Mouse (Mus musculus) forebrain, embryonic 12.5 days (tissue): ENCODE measurements around the gene Gm17087. TPM values are rescaled to one million over a fixed set of nuclear protein-coding genes. Genes with fewer than 3 reads are reported as not detected.

Source experiments
- ATAC-seq: fragments of 200-750 bp; cut with Nextera tagmentation; 2 replicates; pipeline ENCODE4 v1.8.0; 2017; ENCODE audit warnings: moderate TSS enrichment; ENCODE audit not compliant: low FRiP score
- H3K27ac ChIP-seq: fragments of 300-500 bp; sonication (generic); 2 replicates; pipeline ENCODE4 v1.5.1; 2016; ENCODE audit warnings: mild to moderate bottlenecking
- H3K27me3 ChIP-seq: fragments of 300-500 bp; sonication (generic); 2 replicates; pipeline ENCODE4 v1.6.1; 2016; ENCODE audit warnings: mild to moderate bottlenecking
- H3K36me3 ChIP-seq: fragments of 300-500 bp; sonication (generic); replicated peaks from 2 replicates; pipeline ENCODE4 v1.6.1; 2016; ENCODE audit warnings: mild to moderate bottlenecking
- H3K4me1 ChIP-seq: fragments of 300-500 bp; sonication (generic); 2 replicates; pipeline ENCODE4 v1.6.1; 2016
- H3K4me2 ChIP-seq: fragments of 300-500 bp; sonication (generic); 2 replicates; pipeline ENCODE4 v1.6.1; 2016; ENCODE audit warnings: mild to moderate bottlenecking, moderate library complexity
- H3K4me3 ChIP-seq: fragments of 300-500 bp; sonication (generic); replicated peaks from 2 replicates; pipeline ENCODE4 v1.5.1; 2016; ENCODE audit warnings: mild to moderate bottlenecking
- H3K9ac ChIP-seq: fragments of 300-500 bp; sonication (generic); 2 replicates; pipeline ENCODE4 v1.6.1; 2016; ENCODE audit warnings: mild to moderate bottlenecking
- H3K9me3 ChIP-seq: fragments of 300-500 bp; sonication (generic); 2 replicates; pipeline ENCODE4 v1.6.1; 2016
- WGBS: fragments of 180-500 bp; shearing (Covaris S2); methylation state at CpG from one replicate; pipeline ENCODE4 v1.1.7; 2016; 5-methylcytosine and 5-hydroxymethylcytosine counted together
- polyA plus RNA-seq: library from polyadenylated mRNA; unstranded; fragments of >200 nt; fragmentation: Nextera tagmentation; extraction: Ambion mirVana; gene quantifications from 2 replicates; pipeline ENCODE4 v1.2.1, GENCODE M21; 2016

Gene Gm17087
- polyA plus RNA-seq, 1 experiment from 2014 or later: not detected

- no peak overlapping the region for H3K9ac ChIP-seq
- H3K27ac ChIP-seq: no peak overlapping the region
- H3K9me3 ChIP-seq: peaks cover 3% of the 10 kb centered on the region; the same call in 1 of the 2 replicates
- WGBS: 86% methylated on average over 6 of the region's 6 CpGs
- no peaks in the 10 kb centered on the region for H3K36me3 ChIP-seq
- ATAC-seq: no peak
- no peak overlapping the region for H3K4me3 ChIP-seq
- H3K4me1 ChIP-seq: no peaks in the 10 kb centered on the region
- H3K27me3 ChIP-seq: 0 out of 2 replicates have a peak, but pooled peaks cover 2% of the 10 kb centered on the region
- H3K4me2 ChIP-seq: no peak overlapping the region
Measured at GRCm38 (mm10) chr17:8536522-8536921, 30.2 kb downstream of the Gm17087 start.

DNA sequence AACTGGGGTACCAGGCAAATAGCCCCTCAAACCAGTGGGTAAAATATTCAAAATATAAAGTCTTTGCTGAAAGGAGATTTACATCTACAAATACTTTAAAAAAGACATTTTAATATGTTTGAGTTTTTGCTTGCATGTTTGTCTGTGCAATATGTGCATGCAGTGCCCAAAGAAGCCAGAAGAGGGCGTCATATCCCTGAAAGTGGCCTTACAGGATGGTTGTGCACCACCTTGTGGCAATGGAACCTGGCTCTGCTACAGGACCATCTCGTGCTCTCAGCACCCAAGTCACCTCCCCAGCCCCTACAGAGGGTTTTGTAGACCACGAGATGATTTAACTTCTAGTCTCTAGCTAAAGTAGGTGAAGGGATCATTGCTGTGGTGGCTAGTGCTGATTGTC is 32.9 kb downstream of the Gm17087 start:
- no peak overlapping the region for H3K4me3 ChIP-seq
- ATAC-seq: no peak
- H3K27ac ChIP-seq: no peak overlapping the region
- no peak overlapping the region for H3K9ac ChIP-seq
- H3K27me3 ChIP-seq: 0 out of 2 replicates have a peak, but pooled peaks cover 2% of the 10 kb centered on the region
- H3K9me3 ChIP-seq: peaks cover 3% of the 10 kb centered on the region; the same call in 1 of the 2 replicates
- no peaks in the 10 kb centered on the region for H3K36me3 ChIP-seq
- WGBS: 45% methylated on average over 3 of the region's 3 CpGs
- H3K4me2 ChIP-seq: no peak overlapping the region
- no peaks in the 10 kb centered on the region for H3K4me1 ChIP-seq

DNA sequence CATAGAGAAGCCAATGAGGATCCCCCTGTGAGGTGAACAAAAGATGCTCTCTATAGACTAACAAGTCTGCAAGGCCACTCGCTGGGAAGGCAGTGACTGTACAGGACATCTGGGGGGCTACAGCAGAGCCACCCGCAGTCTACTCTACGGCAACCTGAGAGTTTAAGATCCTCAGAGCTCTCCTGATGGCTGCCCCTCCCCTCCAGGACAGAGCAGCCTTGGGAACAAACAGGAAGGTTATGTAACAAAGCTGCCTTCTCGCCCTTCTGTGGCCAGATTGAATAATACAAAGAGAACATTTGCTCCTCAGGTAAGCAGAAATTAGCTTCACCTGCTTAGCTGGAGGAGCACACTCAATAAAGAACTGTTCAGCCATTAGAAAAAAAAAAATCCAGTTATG is 34.1 kb downstream of the Gm17087 start:
- WGBS: 64% methylated on average over 4 of the region's 4 CpGs

GRCm38 (mm10) chr17:8528641-8529040 is 38.1 kb downstream of the Gm17087 start:
- WGBS: 85% methylated on average over 3 of the region's 3 CpGs
- no peak overlapping the region for H3K27ac ChIP-seq
- H3K4me2 ChIP-seq: no peak overlapping the region
- H3K9ac ChIP-seq: no peak overlapping the region
- H3K27me3 ChIP-seq: peaks cover 48% of the 10 kb centered on the region
- no peak for ATAC-seq
- no peak overlapping the region for H3K4me3 ChIP-seq
- H3K36me3 ChIP-seq: no peaks in the 10 kb centered on the region
- peaks cover 20% of the 10 kb centered on the region for H3K4me1 ChIP-seq
- no peaks in the 10 kb centered on the region for H3K9me3 ChIP-seq

More for the DNA sequence above, 34.1 kb downstream of the Gm17087 start:
- H3K4me3 ChIP-seq: no peak overlapping the region
- ATAC-seq: no peak
- no peaks in the 10 kb centered on the region for H3K36me3 ChIP-seq
- H3K4me2 ChIP-seq: no peak overlapping the region
- peaks cover 13% of the 10 kb centered on the region; the same call in 1 of the 2 replicates for H3K27me3 ChIP-seq
- H3K9me3 ChIP-seq: peaks cover 3% of the 10 kb centered on the region; the same call in 1 of the 2 replicates
- no peak overlapping the region for H3K27ac ChIP-seq
- no peak overlapping the region for H3K9ac ChIP-seq
- no peaks in the 10 kb centered on the region for H3K4me1 ChIP-seq

DNA sequence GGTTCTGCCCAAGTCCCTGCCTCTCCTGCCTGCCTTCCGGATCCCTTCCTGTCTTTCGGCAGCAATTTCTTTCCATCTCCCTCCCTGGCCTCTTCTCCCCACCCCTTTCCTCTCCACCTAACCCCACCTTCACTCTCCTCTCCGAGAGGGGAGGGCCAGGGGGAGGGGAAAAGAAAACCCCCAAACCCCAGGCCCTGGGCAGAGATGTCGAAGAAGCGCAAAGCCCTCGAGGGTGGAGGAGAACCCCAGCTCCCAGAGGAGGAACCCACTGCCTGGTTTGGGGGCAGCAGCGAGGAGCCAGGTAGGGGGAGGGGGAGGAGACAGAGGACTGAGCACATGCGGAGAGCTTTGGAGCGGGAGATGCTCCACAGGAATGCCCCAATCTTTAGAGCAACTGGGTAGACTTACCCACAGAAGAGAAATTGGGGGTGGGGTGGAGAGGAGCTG is 39.9 kb downstream of the Gm17087 start:
- H3K36me3 ChIP-seq: no peaks in the 10 kb centered on the region
- ATAC-seq: no peak

DNA sequence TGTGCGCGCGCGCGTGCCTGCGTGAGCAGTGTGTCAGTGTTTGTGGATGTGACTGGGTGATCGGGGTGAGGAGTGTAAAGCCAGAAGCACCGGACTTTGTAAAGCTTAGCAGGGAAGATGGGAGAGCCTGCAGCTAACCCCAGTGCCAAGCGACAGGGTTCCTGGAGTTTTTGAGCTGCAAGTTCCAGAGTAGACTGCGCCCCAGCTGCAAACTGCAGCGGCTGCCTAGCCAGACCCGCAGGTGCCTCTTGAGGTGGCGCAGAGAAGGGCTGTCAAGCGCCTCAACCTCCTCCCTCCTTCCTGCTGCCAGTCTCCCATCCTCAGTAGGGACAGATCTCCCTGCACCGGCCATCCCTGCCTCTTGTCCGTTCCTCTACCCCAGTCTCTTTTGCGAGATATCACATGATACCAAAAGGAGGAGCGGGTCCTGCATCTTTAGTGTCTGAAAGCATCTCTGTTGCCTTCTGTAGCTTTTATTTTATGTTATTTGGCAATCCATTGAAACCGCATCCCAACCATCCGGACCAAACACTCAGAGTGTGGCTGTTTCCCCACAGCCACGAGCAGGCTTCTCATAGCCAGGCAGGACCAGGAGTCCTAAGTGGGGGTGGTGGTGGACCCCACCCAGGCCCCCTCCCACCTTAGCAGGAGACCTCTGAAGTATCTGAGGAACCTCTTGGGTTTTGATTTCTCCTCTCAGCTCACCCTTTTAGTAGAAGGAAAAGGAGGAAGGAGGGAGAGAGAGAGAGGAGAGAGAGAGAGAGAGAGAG is 40.6 kb downstream of the Gm17087 start:
- H3K27me3 ChIP-seq: peaks cover 52% of the 10 kb centered on the region
- H3K9ac ChIP-seq: 0 out of 2 replicates have a peak overlapping the region, but pooled peaks have one; percentile 66
- 2% methylated on average over 21 of the region's 21 CpGs for WGBS
- no peaks in the 10 kb centered on the region for H3K36me3 ChIP-seq
- H3K4me2 ChIP-seq: peak overlapping the region; percentile 94
- no peak overlapping the region for H3K27ac ChIP-seq
- H3K4me3 ChIP-seq: peak overlapping the region; percentile 54
- H3K4me1 ChIP-seq: peaks cover 23% of the 10 kb centered on the region
- no peak for ATAC-seq
- H3K9me3 ChIP-seq: no peaks in the 10 kb centered on the region

More for the DNA sequence above, 39.9 kb downstream of the Gm17087 start:
- no peak overlapping the region for H3K4me2 ChIP-seq
- WGBS: 11% methylated on average over 8 of the region's 9 CpGs
- H3K4me3 ChIP-seq: no peak overlapping the region
- H3K9ac ChIP-seq: no peak overlapping the region
- no peaks in the 10 kb centered on the region for H3K9me3 ChIP-seq
- H3K27ac ChIP-seq: no peak overlapping the region
- H3K27me3 ChIP-seq: peaks cover 52% of the 10 kb centered on the region
- peaks cover 23% of the 10 kb centered on the region for H3K4me1 ChIP-seq

DNA sequence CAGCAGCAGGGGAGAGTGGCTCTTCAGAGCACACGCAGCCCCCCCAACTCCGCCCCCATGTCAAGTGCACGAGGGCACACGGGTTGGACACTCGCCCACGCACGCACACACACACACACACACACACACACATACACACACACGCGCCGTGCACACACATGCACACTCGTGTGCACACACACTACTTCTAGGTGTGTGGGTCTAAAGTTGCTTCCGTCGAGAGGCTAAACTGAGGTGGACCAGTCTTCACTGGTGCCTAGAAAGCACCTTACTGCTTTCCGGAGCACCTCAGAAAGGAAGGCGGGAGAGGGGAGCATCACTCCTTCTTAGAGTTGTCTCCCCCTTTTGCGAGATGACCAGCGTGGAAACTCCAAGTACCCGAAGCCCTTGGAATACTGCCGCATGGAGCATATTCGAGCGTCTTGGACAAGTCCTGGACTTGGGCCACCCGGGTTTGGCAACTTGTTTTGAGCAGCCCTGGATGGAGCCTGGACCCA is 41.5 kb downstream of the Gm17087 start, which contains the start of gene Pde10a:
TSS of gene Pde10a (plus strand) at position 148 of the 497 bp plus-strand sequence.
- Histone ChIP-seq H3K4me3 (peak within 1 kb of the TSS; percentile 54), H3K9me3 (no peaks in the 10 kb centered on the region), H3K9ac (peak within 1 kb of the TSS; percentile 66), H3K27ac (no peak within 1 kb of the TSS), H3K4me1 (peaks cover 23% of the 10 kb centered on the region), H3K4me2 (peak within 1 kb of the TSS; percentile 94), H3K36me3 (no peaks in the 10 kb centered on the region), H3K27me3 (peaks cover 52% of the 10 kb centered on the region)
- 1% methylated on average over 22 of the region's 22 CpGs for WGBS
- no peak; the same call in 1 of the 2 replicates for ATAC-seq

- Histone ChIP-seq H3K27me3 (peaks cover 52% of the 10 kb centered on the region), H3K36me3 (no peaks in the 10 kb centered on the region), H3K9ac (peak overlapping the region; percentile 66), H3K9me3 (no peaks in the 10 kb centered on the region), H3K27ac (no peak overlapping the region), H3K4me1 (peaks cover 23% of the 10 kb centered on the region), H3K4me3 (peak overlapping the region; percentile 54), H3K4me2 (peak overlapping the region; percentile 94)
- WGBS: 1% methylated on average over 36 of the region's 45 CpGs
- peak; percentile 89 for ATAC-seq
Measured at GRCm38 (mm10) chr17:8524387-8525165, 42.2 kb downstream of the Gm17087 start.

DNA sequence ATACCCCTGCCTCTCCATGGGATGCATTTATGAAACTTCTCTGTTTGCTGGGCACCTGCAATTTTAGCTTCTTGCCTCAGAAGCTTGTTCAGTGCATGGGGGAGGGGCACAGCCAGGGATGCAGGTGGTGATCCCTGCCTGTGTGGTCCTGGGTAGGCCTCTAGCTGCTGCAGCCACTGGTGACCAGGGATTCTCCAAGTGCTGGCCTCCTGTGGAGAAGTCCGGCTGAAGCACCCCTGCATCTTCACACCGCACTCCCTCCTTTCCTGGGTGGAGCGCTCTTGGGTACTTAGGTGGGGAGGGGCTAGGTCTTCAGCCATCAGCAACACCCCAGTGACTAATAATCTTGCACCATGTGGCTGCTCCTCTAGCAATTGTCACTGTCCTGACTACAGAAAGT is 42.8 kb downstream of the Gm17087 start:
- 12% methylated on average over 3 of the region's 3 CpGs for WGBS
- no peak overlapping the region for H3K27ac ChIP-seq
- H3K4me2 ChIP-seq: peak overlapping the region; percentile 94
- H3K4me3 ChIP-seq: peak overlapping the region; percentile 54
- peak overlapping the region; percentile 66 for H3K9ac ChIP-seq
- no peaks in the 10 kb centered on the region for H3K36me3 ChIP-seq
- peak; percentile 34; the same call in 1 of the 2 replicates for ATAC-seq
- H3K4me1 ChIP-seq: peaks cover 23% of the 10 kb centered on the region
- H3K9me3 ChIP-seq: no peaks in the 10 kb centered on the region
- H3K27me3 ChIP-seq: peaks cover 52% of the 10 kb centered on the region

- no peak for ATAC-seq
- no peak overlapping the region for H3K27ac ChIP-seq
- WGBS: 87% methylated on average over 6 of the region's 6 CpGs
Measured at GRCm38 (mm10) chr17:8516006-8516405, 50.7 kb downstream of the Gm17087 start.

More at GRCm38 (mm10) chr17:8516006-8516405, 50.7 kb downstream of the Gm17087 start:
- Histone ChIP-seq H3K36me3 (no peaks in the 10 kb centered on the region), H3K9me3 (no peaks in the 10 kb centered on the region), H3K9ac (no peak overlapping the region), H3K27me3 (peaks cover 4% of the 10 kb centered on the region; the same call in 1 of the 2 replicates), H3K4me1 (no peaks in the 10 kb centered on the region), H3K4me3 (no peak overlapping the region), H3K4me2 (no peak overlapping the region)
